Mouse (Mus musculus) myocyte (in vitro differentiated cells): ENCODE measurements around the gene Elmo3.

ENCODE experiments used
- CEBPB ChIP-seq: IDR thresholded peaks from 2 replicates; pipeline ENCODE4 v1.6.1; 2011; ENCODE audit warnings: mild to moderate bottlenecking, moderate library complexity; ENCODE audit not compliant: poor library complexity, insufficient read depth, severe bottlenecking
- E2F4 ChIP-seq: IDR thresholded peaks from one replicate; pipeline ENCODE4 v1.6.1; 2011; ENCODE audit warnings: mild to moderate bottlenecking, control low read depth, moderate library complexity; ENCODE audit not compliant: insufficient read depth
- MAX ChIP-seq: IDR thresholded peaks from one replicate; pipeline ENCODE4 v1.6.1; 2011; ENCODE audit warnings: low read depth, mild to moderate bottlenecking, control low read depth
- MYOD1 ChIP-seq, 3 experiments: IDR thresholded peaks; one replicate each; pipeline ENCODE4 v1.6.1; 2011; ENCODE audit warnings: control low read depth in 2 of 3, low read depth in 2 of 3, mild to moderate bottlenecking in 2 of 3, moderate library complexity in 1 of 3; ENCODE audit not compliant: insufficient read length in 2 of 3, control insufficient read depth in 1 of 3
- MYOG ChIP-seq, 3 experiments: IDR thresholded peaks; one replicate each; pipeline ENCODE4 v1.6.1; 2011; ENCODE audit warnings: control low read depth in 2 of 3, low read depth in 2 of 3, mild to moderate bottlenecking in 2 of 3; ENCODE audit not compliant: insufficient read length in 2 of 3, control insufficient read depth in 1 of 3, insufficient read depth in 1 of 3
- POLR2A ChIP-seq: IDR thresholded peaks from one replicate; pipeline ENCODE4 v1.6.1; 2011; ENCODE audit warnings: low read depth, mild to moderate bottlenecking, control low read depth, moderate library complexity; ENCODE audit not compliant: insufficient read length
- TCF12 ChIP-seq: IDR thresholded peaks from one replicate; pipeline ENCODE4 v1.6.1; 2011; ENCODE audit warnings: mild to moderate bottlenecking, control low read depth; ENCODE audit not compliant: poor library complexity, insufficient read depth, severe bottlenecking
- USF1 ChIP-seq: IDR thresholded peaks from one replicate; pipeline ENCODE4 v1.6.1; 2011; ENCODE audit warnings: low read depth, mild to moderate bottlenecking, control low read depth, moderate library complexity

GRCm38 (mm10) chr8:105266775-105267174 is 38.6 kb upstream of the Elmo3 start:
- TF ChIP-seq TCF12 (no peak), POLR2A (no peak), USF1 (no peak), E2F4 (no peak), MAX (no peak), CEBPB (no peak), MYOG (IDR thresholded peaks at IDR 0.05; ENCODE audit: control insufficient read depth in 1 of 3, insufficient read depth in 1 of 3, insufficient read length in 2 of 3, low read depth in 2 of 3) (no peak), MYOD1 (IDR thresholded peaks at IDR 0.05; ENCODE audit: control insufficient read depth in 1 of 3, insufficient read length in 2 of 3, low read depth in 2 of 3) (no peak)
